Mouse (Mus musculus) hindbrain, embryonic 12.5 days (tissue): ENCODE results near the gene Dkkl1. TPM values are rescaled to one million over a fixed set of nuclear protein-coding genes. Genes with fewer than 3 reads are reported as not detected.

Source experiments
- ATAC-seq: fragments of 200-750 bp; cut with Nextera tagmentation; 2 replicates; pipeline ENCODE4 v1.8.0; 2017; ENCODE audit warnings: moderate TSS enrichment; ENCODE audit not compliant: low FRiP score
- H3K27ac ChIP-seq: fragments of 300-500 bp; sonication (generic); 2 replicates; pipeline ENCODE4 v1.5.1; 2016; ENCODE audit warnings: mild to moderate bottlenecking
- H3K27me3 ChIP-seq: fragments of 300-500 bp; sonication (generic); 2 replicates; pipeline ENCODE4 v1.6.1; 2016; ENCODE audit warnings: mild to moderate bottlenecking
- H3K36me3 ChIP-seq: fragments of 300-500 bp; sonication (generic); 2 replicates; pipeline ENCODE4 v1.6.1; 2016; ENCODE audit warnings: mild to moderate bottlenecking
- H3K4me1 ChIP-seq: fragments of 300-500 bp; sonication (generic); 2 replicates; pipeline ENCODE4 v1.6.1; 2016
- H3K4me2 ChIP-seq: fragments of 300-500 bp; sonication (generic); replicated peaks from 2 replicates; pipeline ENCODE4 v1.6.1; 2016; ENCODE audit warnings: mild to moderate bottlenecking
- H3K4me3 ChIP-seq: fragments of 300-500 bp; sonication (generic); 2 replicates; pipeline ENCODE4 v1.5.1; 2016; ENCODE audit warnings: mild to moderate bottlenecking
- H3K9ac ChIP-seq: fragments of 300-500 bp; sonication (generic); 2 replicates; pipeline ENCODE4 v1.6.1; 2016; ENCODE audit warnings: mild to moderate bottlenecking, moderate library complexity
- H3K9me3 ChIP-seq: fragments of 300-500 bp; sonication (generic); replicated peaks from 2 replicates; pipeline ENCODE4 v1.6.1; 2016; ENCODE audit warnings: mild to moderate bottlenecking
- WGBS: fragments of 180-500 bp; shearing (Covaris S2); methylation state at CpG from one replicate; pipeline ENCODE4 v1.1.7; 2016; 5-methylcytosine and 5-hydroxymethylcytosine counted together
- polyA plus RNA-seq: library from polyadenylated mRNA; unstranded; fragments of >200 nt; fragmentation: Nextera tagmentation; extraction: Ambion mirVana; gene quantifications from 2 replicates; pipeline ENCODE4 v1.2.1, GENCODE M21; 2016

Gene Dkkl1
- polyA plus RNA-seq, 1 experiment from 2014 or later = 3.4 TPM

- Histone ChIP-seq H3K36me3 (no peaks in the 10 kb centered on the region), H3K4me1 (peaks cover 20% of the 10 kb centered on the region), H3K27ac (no peak overlapping the region), H3K9me3 (peaks cover 12% of the 10 kb centered on the region), H3K9ac (no peak overlapping the region), H3K27me3 (peaks cover 96% of the 10 kb centered on the region), H3K4me2 (no peak overlapping the region), H3K4me3 (no peak overlapping the region)
- 95% methylated on average over 3 of the region's 3 CpGs for WGBS
- ATAC-seq = no peak
Measured at GRCm38 (mm10) chr7:45169495-45169894, 42.5 kb downstream of the Dkkl1 start.

- WGBS = 3% methylated on average over 24 of the region's 24 CpGs
- H3K9ac ChIP-seq = no peak overlapping the region
- H3K27me3 ChIP-seq = peaks cover 96% of the 10 kb centered on the region
- H3K4me2 ChIP-seq = peak overlapping the region; percentile 26; the same call in 1 of the 2 replicates
- H3K36me3 ChIP-seq = no peaks in the 10 kb centered on the region
- peak overlapping the region; percentile 6; the same call in 1 of the 2 replicates for H3K4me3 ChIP-seq
- peaks cover 12% of the 10 kb centered on the region for H3K9me3 ChIP-seq
- no peak for ATAC-seq
- no peak overlapping the region for H3K27ac ChIP-seq
- H3K4me1 ChIP-seq = peaks cover 25% of the 10 kb centered on the region
Measured at GRCm38 (mm10) chr7:45168656-45169055, 43.3 kb downstream of the Dkkl1 start.

- Histone ChIP-seq H3K4me2 (peak overlapping the region; percentile 1), H3K27ac (no peak overlapping the region), H3K9me3 (peaks cover 12% of the 10 kb centered on the region), H3K36me3 (no peaks in the 10 kb centered on the region), H3K27me3 (peaks cover 98% of the 10 kb centered on the region), H3K4me1 (peaks cover 26% of the 10 kb centered on the region), H3K9ac (peak overlapping the region; percentile 9; the same call in 1 of the 2 replicates), H3K4me3 (no peak overlapping the region)
- WGBS = 2% methylated on average over 19 of the region's 19 CpGs
- peak; percentile 36; the same call in 1 of the 2 replicates for ATAC-seq
Measured at GRCm38 (mm10) chr7:45167761-45168445, 44.0 kb downstream of the Dkkl1 start.

GRCm38 (mm10) chr7:45166950-45167401 lies 45.0 kb downstream of the Dkkl1 start:
- Histone ChIP-seq H3K27ac (no peak overlapping the region), H3K4me2 (no peak overlapping the region), H3K4me1 (peaks cover 34% of the 10 kb centered on the region), H3K9ac (peak overlapping the region; percentile 27; the same call in 1 of the 2 replicates), H3K9me3 (peaks cover 12% of the 10 kb centered on the region), H3K36me3 (no peaks in the 10 kb centered on the region), H3K27me3 (peaks cover 95% of the 10 kb centered on the region), H3K4me3 (no peak overlapping the region)
- no peak for ATAC-seq
- WGBS = 38% methylated on average over 5 of the region's 10 CpGs

GRCm38 (mm10) chr7:45165701-45166100 lies 46.2 kb downstream of the Dkkl1 start:
- no peak for ATAC-seq
- Histone ChIP-seq H3K27ac (no peak overlapping the region), H3K9me3 (peaks cover 12% of the 10 kb centered on the region), H3K4me2 (no peak overlapping the region), H3K27me3 (peaks cover 84% of the 10 kb centered on the region), H3K4me1 (peaks cover 34% of the 10 kb centered on the region), H3K36me3 (no peaks in the 10 kb centered on the region; the same call in 1 of the 2 replicates), H3K4me3 (no peak overlapping the region), H3K9ac (no peak overlapping the region)
- WGBS = 41% methylated on average over 11 of the region's 11 CpGs

- H3K27me3 ChIP-seq = peaks cover 75% of the 10 kb centered on the region
- peaks cover 8% of the 10 kb centered on the region; the same call in 1 of the 2 replicates for H3K36me3 ChIP-seq
- H3K4me2 ChIP-seq = no peak overlapping the region
- no peak overlapping the region for H3K27ac ChIP-seq
- peaks cover 34% of the 10 kb centered on the region for H3K4me1 ChIP-seq
- no peak overlapping the region for H3K9ac ChIP-seq
- peaks cover 6% of the 10 kb centered on the region for H3K9me3 ChIP-seq
- 61% methylated on average over 5 of the region's 5 CpGs for WGBS
- no peak for ATAC-seq
- no peak overlapping the region for H3K4me3 ChIP-seq
Measured at GRCm38 (mm10) chr7:45164833-45165232, 47.1 kb downstream of the Dkkl1 start.

- no peak for ATAC-seq
- peaks cover 34% of the 10 kb centered on the region for H3K4me1 ChIP-seq
- peak within 1 kb of the TSS; percentile 36 for H3K4me3 ChIP-seq
- H3K27ac ChIP-seq = no peak within 1 kb of the TSS
- H3K9me3 ChIP-seq = no peaks in the 10 kb centered on the region
- H3K27me3 ChIP-seq = peaks cover 66% of the 10 kb centered on the region
- peak within 1 kb of the TSS; percentile 57 for H3K9ac ChIP-seq
- peaks cover 17% of the 10 kb centered on the region; the same call in 1 of the 2 replicates for H3K36me3 ChIP-seq
- under 1% methylated on average over 29 of the region's 41 CpGs for WGBS
- H3K4me2 ChIP-seq = peak within 1 kb of the TSS; percentile 56
Measured at GRCm38 (mm10) chr7:45163735-45164490, 48.0 kb downstream of the Dkkl1 start, which contains the start of gene Slc17a7. TSS of gene Slc17a7 (plus strand) at chr7:45163949.

GRCm38 (mm10) chr7:45162996-45163615 lies 48.8 kb downstream of the Dkkl1 start:
- no peak for ATAC-seq
- WGBS = 74% methylated on average over 9 of the region's 9 CpGs
- peaks cover 27% of the 10 kb centered on the region for H3K4me1 ChIP-seq
- no peak overlapping the region for H3K9ac ChIP-seq
- no peak overlapping the region for H3K27ac ChIP-seq
- H3K4me2 ChIP-seq = no peak overlapping the region
- 0 out of 2 replicates have a peak overlapping the region, but pooled peaks have one; percentile 36 for H3K4me3 ChIP-seq
- H3K27me3 ChIP-seq = peaks cover 58% of the 10 kb centered on the region
- no peaks in the 10 kb centered on the region for H3K9me3 ChIP-seq
- peaks cover 25% of the 10 kb centered on the region for H3K36me3 ChIP-seq

- no peak overlapping the region for H3K27ac ChIP-seq
- no peak overlapping the region for H3K9ac ChIP-seq
- peaks cover 22% of the 10 kb centered on the region for H3K4me1 ChIP-seq
- WGBS = 21% methylated on average over 6 of the region's 6 CpGs
- no peak for ATAC-seq
- peaks cover 52% of the 10 kb centered on the region for H3K27me3 ChIP-seq
- peak overlapping the region; percentile 64 for H3K4me2 ChIP-seq
- peak overlapping the region; percentile 33 for H3K4me3 ChIP-seq
- H3K9me3 ChIP-seq = no peaks in the 10 kb centered on the region
- H3K36me3 ChIP-seq = peaks cover 30% of the 10 kb centered on the region
Measured at GRCm38 (mm10) chr7:45162551-45162950, 49.4 kb downstream of the Dkkl1 start.

GRCm38 (mm10) chr7:45161612-45162473 lies 50.1 kb downstream of the Dkkl1 start:
- ATAC-seq = peak; percentile 84
- Histone ChIP-seq H3K9me3 (no peaks in the 10 kb centered on the region), H3K4me3 (peak overlapping the region; percentile 33), H3K36me3 (peaks cover 35% of the 10 kb centered on the region), H3K4me2 (peak overlapping the region; percentile 64), H3K27ac (peak overlapping the region; percentile 35; the same call in 1 of the 2 replicates), H3K27me3 (peaks cover 45% of the 10 kb centered on the region), H3K9ac (no peak overlapping the region), H3K4me1 (peaks cover 15% of the 10 kb centered on the region)
- WGBS = 7% methylated on average over 29 of the region's 35 CpGs

- 88% methylated on average over 3 of the region's 3 CpGs for WGBS
- Histone ChIP-seq H3K4me3 (no peak overlapping the region), H3K27me3 (peaks cover 35% of the 10 kb centered on the region), H3K9ac (no peak overlapping the region), H3K9me3 (no peaks in the 10 kb centered on the region), H3K36me3 (peaks cover 35% of the 10 kb centered on the region), H3K4me2 (no peak overlapping the region), H3K27ac (no peak overlapping the region), H3K4me1 (peaks cover 15% of the 10 kb centered on the region)
- ATAC-seq = no peak
Measured at GRCm38 (mm10) chr7:45160866-45161265, 51.1 kb downstream of the Dkkl1 start.
